Mouse (Mus musculus) lung, postnatal 36 days (tissue): ENCODE results near the gene Usp8.

ENCODE experiments used
- DNase-seq: peaks from one replicate; pipeline ENCODE4 v3.0.0; 2022; ENCODE audit warnings: mixed read lengths

Gene Usp8

DNA sequence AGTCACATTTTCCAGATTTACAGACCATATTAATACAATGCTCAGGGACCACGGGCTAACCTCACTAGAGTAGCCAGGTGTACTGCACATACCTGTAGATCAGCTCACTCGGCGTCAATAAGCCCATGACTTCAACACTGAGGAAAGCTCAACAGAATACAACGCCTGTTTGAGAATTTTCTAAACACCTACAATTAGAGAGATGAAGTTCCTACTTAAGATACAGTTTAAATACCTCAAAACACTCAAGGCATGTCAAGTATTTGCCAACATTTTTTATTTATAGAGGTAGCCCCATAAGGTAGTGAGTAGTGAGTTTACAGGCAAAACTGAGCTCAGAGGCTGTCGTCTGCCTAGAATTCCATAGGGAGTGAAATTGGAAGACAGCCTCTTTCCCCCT is 36.3 kb downstream of the Usp8 start:
- DNase-seq = peak; percentile 28

DNA sequence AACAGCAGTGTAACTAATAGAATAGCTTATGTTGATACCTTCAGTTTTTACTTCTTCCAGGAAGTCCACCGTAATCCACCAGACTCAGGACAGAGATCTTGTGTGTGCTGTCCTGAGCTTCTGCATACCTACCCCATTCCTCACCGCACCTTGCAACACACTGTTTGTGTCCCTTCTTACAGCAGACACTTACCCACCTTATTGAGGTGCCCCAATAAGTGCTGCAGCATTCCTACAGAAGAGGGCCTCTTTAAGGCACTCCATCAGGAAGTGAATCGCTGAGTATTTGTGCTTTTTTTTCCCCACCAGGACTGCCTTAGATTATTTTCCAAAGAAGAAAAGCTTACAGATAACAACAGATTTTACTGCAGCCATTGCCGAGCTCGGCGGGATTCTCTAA is 48.5 kb downstream of the Usp8 start:
- DNase-seq = peak; percentile 61

DNA sequence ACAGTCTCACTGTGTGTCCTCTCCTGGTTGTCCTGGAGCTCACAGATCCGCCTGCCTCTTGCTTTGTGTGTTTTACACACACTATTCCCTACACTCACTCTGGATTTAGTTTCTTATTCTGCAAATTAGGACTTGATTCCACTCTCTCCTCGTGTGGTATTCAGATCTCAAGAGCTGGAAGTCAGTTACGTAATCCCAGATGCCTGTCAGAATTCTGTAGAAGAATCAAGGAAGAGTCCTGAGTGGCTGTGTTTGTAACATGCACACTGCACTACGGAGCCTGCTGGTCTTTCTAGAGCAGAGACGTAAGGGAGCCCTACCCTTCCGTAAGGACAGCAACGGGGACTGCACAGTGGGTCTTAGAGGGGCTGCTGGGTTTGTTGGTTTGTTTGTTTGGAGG is 52.2 kb downstream of the Usp8 start:
- DNase-seq = peak; percentile 52

DNA sequence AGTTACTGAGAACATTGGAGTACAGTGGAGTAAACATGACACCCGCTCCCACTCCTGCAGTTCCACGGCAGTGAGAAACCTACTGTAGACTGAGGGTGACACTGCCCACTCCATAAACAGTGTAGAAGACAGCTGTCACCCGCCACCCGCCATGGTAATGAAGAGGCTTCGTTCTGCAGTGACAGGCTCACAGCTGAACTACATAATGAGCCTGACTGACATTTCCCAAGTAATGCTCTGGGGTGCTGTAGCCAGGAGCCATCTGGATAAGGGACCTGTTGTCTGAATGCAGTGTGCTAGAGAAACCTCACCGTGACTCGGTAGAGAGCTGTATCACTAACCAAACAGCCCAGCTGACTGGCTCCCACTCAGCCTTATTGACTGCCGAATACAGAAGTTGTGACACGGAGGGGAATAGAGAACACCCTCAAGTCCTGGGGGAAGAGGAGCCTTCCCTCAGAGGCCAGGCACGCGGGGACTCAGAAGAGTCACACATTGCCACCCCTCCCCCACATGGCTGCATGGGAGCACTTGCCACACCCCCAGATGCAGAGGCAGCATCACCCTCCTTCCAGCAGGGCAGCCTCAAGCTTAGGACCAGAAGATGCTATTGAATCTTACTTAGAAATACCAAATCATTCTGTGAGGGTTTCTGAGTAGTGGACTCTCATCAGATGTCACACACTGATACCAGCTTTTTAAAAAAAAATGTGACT is 58.9 kb downstream of the Usp8 start:
- no peak for DNase-seq

DNA sequence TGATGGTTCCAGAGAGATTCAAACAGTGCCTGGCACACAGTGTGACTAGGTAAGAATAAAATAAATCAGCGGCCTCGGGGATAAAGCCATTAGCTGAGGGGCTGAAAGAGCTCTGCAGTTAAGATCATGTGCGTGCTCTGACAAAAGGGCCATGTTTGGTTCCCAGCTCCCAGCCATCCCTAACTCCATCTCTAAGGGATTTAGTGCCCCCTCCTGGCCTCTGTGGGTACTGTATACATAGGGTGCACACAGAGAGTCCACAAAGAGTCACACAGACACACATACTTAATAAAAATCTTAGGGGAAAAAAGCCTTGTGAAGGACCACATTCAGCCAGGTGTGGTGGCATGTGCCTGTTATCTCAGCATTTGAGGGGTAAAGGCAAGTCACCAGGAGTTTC is 60.5 kb downstream of the Usp8 start:
- DNase-seq = no peak

DNA sequence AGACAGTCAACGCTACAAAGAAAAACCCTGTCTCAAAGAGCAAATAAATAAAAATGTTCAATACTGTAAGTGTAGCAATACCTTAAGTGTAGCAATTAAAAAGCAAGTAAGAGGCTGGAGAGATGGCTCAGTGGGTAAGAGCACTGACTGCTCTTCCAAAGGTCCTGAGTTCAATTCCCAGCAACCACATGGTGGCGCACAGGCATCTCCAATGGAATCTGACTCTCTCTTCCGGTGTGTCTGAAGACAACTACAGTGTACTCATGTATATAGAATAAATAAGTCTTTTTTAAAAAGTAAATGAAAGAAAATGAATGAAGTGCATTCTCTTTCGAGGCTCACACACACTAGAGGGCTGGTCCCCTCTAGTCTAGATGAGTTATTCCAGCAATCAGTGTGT is 61.1 kb downstream of the Usp8 start:
- DNase-seq = no peak

DNA sequence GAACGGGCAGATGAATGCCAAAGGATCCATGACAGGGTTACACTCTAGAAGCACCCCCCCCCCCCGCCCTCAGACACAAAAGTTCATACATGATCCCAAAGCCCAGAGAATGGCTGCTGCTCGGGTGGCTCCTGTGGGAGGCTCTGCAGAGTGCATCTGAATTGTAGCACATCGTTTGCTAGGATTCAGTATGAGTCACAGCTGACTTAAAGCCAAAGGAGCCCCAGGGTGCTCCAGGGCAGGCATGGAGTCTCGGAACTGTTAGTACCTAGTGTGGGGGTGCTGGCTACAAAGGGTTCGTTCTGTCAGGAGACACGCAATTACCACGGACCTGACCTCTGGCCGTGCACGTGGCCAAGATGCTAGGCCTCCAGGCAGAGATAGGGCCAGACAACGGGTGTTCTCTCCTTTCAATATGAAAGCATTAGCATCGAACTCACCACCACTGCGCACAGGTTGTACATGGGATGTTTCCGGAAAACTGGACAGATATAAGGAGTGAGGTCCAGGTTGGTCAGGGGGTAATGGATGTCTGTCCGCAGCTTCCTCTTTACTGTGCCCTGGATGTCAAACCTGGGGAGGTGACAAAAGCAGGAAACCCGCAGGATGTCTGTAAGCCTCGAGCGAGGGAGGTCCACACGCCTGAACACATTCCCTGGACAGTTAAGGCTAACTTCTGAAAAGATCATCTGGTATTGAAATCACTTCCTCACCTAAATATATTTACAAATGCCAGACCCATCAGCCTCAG is 62.5 kb downstream of the Usp8 start:
- no peak for DNase-seq

DNA sequence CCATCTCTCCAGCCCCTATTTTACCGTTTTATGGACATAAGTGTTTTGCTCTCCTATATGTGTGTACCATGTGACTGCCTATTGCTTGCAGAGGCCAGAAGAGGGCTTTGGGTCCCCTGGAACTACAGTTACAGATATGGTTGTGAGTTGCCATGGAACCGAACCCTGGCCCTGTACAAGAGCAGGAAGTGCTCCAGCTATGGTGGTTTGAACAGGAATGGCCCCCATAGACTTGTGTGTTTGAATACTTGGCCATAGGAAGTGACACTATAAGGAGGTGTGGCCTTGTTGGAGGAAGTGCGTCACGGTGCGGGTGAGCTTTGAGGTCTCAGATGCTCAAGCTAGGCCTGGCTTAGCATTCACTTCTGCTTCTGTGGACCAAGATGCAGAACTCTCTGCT is 65.1 kb downstream of the Usp8 start:
- DNase-seq = no peak

DNA sequence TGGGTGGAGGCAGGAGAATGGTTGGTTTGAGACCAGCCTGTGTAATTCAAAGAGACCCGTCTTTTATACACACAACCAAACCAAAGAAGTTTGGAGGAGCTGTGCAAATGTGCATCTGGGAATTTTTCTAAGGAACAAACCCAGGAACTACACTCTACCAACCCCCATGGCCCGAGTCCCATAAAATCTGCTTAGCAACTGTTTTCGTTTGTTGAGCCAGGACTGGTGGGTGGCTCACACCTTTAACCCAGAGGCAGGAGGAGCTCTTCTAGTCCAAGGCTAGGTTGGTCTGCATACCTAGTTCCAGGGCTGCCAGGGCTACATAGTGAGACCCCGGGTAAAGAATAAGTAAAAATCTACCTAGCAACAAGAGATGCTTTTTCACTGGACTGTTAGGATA is 68.8 kb downstream of the Usp8 start:
- no peak for DNase-seq

DNA sequence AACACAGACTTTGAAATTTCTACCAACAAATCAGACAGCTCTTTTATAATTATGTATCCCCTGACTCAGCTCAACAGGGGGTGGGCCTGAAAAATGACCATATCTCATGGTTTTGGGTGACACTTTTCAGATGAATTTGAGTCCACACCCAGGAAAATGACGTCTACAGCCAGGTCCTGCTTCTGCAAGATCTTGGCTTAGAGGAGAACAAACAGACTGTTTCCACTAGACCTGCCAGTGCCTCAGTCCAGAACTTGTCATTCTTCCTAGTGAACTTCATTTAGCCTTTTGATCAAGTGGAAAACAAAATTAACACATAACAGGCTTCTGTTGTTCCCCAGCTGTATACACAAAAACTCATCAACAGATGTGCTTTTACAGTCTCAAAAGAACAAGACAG is 69.3 kb downstream of the Usp8 start:
- peak; percentile 10 for DNase-seq

DNA sequence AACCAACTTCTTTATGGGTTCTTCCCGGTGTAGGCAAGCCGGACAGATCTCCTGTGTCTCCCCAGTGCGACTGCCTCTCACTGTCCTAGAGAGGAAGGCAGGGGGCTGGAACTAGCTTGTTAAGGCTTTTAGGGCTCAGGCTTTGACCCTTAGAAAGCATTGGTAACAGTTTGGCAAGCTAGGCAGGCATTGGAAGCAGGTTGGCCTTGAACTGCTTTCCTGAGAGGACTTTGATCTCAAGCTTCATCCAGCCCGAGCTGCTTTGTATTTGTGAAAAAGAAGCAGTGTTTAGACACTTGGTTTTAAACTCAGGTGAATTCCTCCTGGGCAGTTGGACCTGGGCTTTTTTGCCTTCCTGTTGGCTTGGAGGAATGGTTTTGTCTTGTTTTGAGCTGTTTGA is 71.7 kb downstream of the Usp8 start:
- DNase-seq = no peak

DNA sequence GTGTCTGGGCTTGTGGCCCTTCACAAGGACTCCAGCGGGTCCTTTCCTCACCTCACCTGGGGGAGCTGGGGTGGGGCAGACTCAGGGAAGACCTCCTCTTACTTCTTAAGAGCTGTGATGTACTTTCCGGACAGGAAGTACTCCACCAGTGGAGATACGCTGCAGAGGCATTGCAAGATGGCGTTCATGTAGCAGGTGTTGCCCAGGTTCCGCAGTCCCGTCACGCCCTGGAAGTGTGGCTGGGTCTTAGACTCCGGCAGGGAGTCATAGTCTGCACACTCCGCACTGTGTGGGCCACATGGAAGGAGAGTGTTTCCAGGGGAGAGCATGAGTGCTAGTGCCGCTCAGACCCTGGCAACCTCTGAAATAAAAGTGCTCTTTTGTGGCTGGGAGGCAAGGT is 73.2 kb downstream of the Usp8 start:
- DNase-seq = no peak

DNA sequence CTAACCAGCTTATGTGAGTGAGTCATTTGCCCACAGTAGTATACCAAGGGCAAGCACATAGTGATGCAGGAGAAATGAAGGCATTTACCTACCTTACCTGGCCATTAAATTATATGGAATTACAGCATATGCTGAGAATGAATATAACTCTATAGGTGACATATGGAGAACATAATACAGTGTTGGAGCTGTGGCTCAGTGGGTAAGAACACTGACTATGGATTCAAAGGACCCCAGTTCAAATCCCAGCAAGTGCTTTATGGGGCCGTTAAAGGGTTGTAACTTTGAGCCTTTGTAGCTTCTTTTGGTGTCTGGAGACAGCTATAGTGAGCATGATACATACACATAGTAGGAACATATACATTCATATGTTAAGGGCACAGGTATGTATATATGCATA is 74.3 kb downstream of the Usp8 start:
- DNase-seq = no peak

DNA sequence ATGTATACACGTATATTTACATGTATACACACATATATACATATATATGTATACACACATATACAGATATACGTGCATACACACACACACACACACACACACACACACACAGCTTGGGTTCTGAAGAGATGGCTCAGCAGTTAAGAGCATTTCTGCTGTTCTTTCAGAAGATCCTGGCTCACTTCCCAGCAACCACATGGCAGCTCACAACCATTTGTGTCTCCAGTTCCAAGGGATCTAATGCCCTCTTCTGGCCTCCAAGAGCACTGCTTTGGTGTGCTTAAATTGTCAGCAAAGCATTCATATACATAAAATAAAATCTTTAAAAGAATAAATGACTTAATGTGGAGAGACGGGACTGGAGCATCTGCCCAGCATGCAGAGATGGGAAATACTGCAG is 75.3 kb downstream of the Usp8 start:
- DNase-seq = peak; percentile 88

DNA sequence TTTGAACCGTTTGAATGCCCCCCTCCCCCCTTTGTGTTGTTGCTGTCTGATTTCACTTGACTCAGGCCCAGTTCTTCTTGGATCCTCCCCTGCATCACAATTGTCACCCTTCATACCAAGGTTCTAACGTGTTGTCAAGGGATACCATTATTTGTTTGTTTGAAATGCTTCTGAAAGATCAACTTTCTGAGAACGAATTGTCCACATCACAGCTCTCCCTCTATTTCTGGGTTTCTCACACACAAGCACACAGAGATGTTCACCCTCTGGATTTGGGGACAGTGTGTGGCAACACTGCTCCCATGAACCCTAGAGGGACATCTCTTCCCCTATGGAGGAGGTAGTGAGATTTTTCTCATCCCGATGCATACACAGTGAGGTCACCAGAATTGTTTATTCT is 76.2 kb downstream of the Usp8 start, which contains the start of gene Usp50:
Usp50 (minus strand) TSS at position 101 of the 400 bp plus-strand sequence.
- no peak for DNase-seq

DNA sequence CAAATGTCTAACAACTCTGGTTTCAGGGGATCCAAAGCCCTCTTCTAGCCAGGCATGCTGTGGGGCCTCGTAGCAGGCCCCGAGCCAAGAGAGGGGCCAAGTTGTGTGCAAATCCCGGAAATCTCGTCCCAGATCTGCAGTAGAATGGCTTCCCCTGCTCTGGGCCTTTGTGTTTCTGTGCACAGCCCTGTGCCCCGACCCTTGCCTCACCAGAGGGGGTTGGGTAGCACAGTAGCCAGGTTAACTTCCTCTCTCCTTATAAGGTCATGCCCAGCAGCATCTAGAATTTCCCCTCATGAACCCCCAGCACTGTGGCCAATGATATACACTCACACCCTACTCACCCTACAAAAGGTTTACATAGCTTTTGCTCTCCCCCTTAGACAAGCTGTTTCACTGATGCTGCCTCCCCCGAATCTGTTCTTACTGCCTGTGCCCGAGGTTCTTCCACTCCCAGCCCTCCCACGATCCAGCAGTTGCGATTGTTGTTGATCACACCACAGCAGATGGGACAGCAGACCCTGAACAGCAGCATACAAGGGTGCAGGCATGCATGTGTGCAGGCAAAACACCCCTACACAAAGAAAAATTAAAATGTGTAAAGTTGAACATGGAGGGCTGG is 80.7 kb downstream of the Usp8 start:
- no peak for DNase-seq

DNA sequence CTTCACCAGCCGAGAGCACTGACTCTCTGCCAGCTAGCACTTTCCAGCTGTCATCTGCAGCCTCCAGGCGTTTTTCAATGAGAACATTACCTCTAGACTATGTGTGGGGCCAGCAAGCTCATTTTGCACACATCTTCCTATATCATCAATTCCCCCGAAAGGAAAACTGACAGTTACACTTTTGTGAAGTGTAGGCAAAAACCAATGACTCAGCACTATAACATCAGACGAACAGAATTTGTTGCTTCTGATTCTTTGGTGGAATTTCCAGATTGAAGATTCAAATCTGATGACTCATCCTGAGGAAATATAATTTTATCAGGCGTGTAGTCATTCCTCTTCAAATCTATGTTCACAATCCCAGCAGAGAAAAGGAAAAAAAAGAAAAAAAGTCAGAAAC is 85.5 kb downstream of the Usp8 start:
- DNase-seq = no peak

DNA sequence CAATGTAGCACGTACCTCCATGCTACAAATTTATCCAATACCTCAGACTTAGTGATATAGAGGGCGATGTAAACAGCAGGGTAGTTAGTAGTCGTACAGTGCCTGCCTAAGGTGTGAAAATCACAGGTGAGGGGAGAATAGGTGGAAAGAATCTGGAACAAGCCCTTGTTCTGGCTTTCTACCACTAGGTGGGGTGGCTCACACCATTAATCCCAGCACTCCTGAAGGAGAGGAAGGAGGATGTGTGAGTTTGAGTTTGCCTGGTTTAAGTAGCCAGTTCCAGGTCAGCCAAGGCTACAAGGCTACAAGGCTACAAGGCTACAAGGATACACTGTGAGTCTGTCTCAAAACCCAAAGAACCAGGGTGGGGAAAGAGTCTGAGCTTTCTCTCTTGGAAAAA is 88.6 kb downstream of the Usp8 start:
- DNase-seq = peak; percentile 5

DNA sequence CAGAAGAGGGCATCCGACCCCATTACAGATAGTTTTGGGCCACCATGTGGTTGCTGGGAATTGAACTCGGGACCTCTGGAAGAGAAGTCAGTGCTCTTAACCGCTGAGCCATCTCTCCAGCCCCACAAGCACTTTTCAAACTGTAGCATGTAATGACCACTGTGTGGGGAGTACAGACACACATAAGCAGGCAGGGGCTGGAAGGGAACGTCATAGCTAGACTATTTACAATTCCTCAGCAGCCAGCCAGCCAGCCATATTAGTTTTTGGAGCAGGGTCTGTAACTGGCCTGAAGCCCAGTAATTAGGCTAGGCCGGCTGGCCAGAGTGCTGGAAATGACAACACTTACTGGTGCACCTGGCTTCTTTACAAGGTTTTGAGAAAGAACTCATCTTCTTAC is 91.3 kb downstream of the Usp8 start:
- no peak for DNase-seq

DNA sequence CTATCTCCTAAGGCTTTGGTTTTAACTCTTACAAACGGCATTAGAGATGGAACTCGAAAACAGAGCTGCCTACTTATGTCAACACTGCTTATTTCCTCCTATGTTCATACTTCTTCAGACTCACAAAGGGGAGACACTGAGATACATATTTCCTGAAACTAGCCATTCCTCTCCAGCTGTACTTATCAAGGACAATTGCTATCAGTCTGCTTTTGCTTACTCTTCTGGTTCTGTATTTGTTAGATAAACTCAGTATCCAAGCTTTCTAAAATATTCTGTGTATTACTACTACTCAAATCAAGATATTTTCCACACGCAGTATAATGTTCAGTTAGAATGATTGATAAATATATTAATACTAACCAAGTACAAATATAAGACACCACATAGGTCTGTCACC is 94.9 kb downstream of the Usp8 start:
- DNase-seq = no peak
